Mouse (Mus musculus) spleen, adult 2 months (tissue): ENCODE results near the gene Selenof. TPM values are rescaled to one million over a fixed set of nuclear protein-coding genes. Genes with fewer than 3 reads are reported as not detected.

Source experiments
- DNase-seq, 2 experiments: peaks; one replicate each; pipeline versions ENCODE4 v3.0.0 to v3.0.0-alpha.2; 2012 to 2021; ENCODE audit warnings: low spot score in 2 of 2, low read depth in 1 of 2
- H3K27ac ChIP-seq: fragments of 200-500 bp; 2 replicates; pipeline ENCODE4 v1.5.1; 2012; ENCODE audit warnings: low read length, inconsistent platforms; ENCODE audit not compliant: insufficient read depth
- H3K27me3 ChIP-seq: fragments of 200-500 bp; 2 replicates; pipeline ENCODE4 v1.6.1; 2012; ENCODE audit warnings: mild to moderate bottlenecking, moderate library complexity, low read length, inconsistent platforms; ENCODE audit not compliant: control insufficient read depth, insufficient read depth
- H3K36me3 ChIP-seq: fragments of 200-500 bp; 2 replicates; pipeline ENCODE4 v1.6.1; 2012; ENCODE audit warnings: mild to moderate bottlenecking, low read length, inconsistent platforms; ENCODE audit not compliant: control insufficient read depth, insufficient read depth
- H3K4me1 ChIP-seq: fragments of 200-500 bp; 2 replicates; pipeline ENCODE4 v1.6.1; 2011; ENCODE audit warnings: inconsistent platforms; ENCODE audit not compliant: control insufficient read depth, insufficient read depth, insufficient read length
- H3K4me3 ChIP-seq: fragments of 200-500 bp; 2 replicates; pipeline ENCODE4 v1.5.1; 2011; ENCODE audit warnings: mild to moderate bottlenecking, inconsistent platforms; ENCODE audit not compliant: insufficient read depth, insufficient read length; ENCODE audit errors: extremely low read depth
- CTCF ChIP-seq: fragments of 200-500 bp; IDR thresholded peaks from 2 replicates; pipeline ENCODE4 v1.5.1; 2011; ENCODE audit warnings: mild to moderate bottlenecking, inconsistent platforms; ENCODE audit not compliant: insufficient read depth, insufficient read length, insufficient replicate concordance; ENCODE audit errors: extremely low read depth
- POLR2A ChIP-seq: fragments of 200-500 bp; IDR thresholded peaks from 2 replicates; pipeline ENCODE4 v1.6.1; 2011; ENCODE audit warnings: low read depth, low read length, inconsistent platforms
- WGBS: fragments of 180-500 bp; shearing (Covaris S2); methylation state at CpG from one replicate; pipeline ENCODE4 v1.1.7; 2018; 5-methylcytosine and 5-hydroxymethylcytosine counted together
- polyA plus RNA-seq: library from polyadenylated mRNA; depleted of rRNA; stranded (reverse); fragments of >200 nt; gene quantifications from 2 replicates; pipeline ENCODE4 v1.2.3, GENCODE M21; 2012

Gene Selenof
- polyA plus RNA-seq, 1 experiment: 115 TPM

DNA sequence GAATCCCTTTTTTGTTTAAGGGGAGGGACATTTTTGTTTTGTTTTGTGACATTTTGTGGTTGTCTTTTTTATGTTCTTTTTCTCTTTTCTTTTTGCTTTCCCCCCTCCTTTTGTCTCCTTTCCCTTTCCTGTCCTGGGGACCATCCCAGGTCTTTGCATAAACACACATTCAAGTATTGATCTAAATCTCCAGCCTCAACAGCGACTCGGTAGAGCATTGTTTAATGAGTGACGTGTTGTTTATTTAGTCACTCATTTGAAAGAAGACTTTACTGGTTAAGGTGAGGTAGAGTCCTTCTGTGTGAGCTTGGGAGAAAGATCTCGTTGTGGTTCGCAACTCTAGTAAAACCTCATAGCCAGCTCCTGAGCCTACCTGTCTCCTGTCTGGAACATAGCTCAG is 13.7 kb downstream of the Selenof start:
- no peak overlapping the region for H3K4me3 ChIP-seq
- no peak for TF ChIP-seq CTCF
- TF ChIP-seq POLR2A: no peak
- WGBS: 91% methylated on average over 5 of the region's 5 CpGs
- H3K36me3 ChIP-seq: peaks cover 7% of the 10 kb centered on the region
- no peak for DNase-seq
- peaks cover 5% of the 10 kb centered on the region; the same call in 1 of the 2 replicates for H3K4me1 ChIP-seq
- no peak overlapping the region for H3K27ac ChIP-seq
- no peaks in the 10 kb centered on the region for H3K27me3 ChIP-seq

- no peak overlapping the region for H3K4me3 ChIP-seq
- H3K27me3 ChIP-seq: no peaks in the 10 kb centered on the region
- 42% methylated on average over 6 of the region's 6 CpGs for WGBS
- TF ChIP-seq POLR2A (no peak), CTCF (no peak)
- peak overlapping the region; percentile 33; the same call in 1 of the 2 replicates for H3K27ac ChIP-seq
- H3K36me3 ChIP-seq: peaks cover 4% of the 10 kb centered on the region
- DNase-seq: no peak
- H3K4me1 ChIP-seq: peaks cover 5% of the 10 kb centered on the region; the same call in 1 of the 2 replicates
Measured at GRCm38 (mm10) chr3:144584789-144585553, 14.9 kb downstream of the Selenof start.

DNA sequence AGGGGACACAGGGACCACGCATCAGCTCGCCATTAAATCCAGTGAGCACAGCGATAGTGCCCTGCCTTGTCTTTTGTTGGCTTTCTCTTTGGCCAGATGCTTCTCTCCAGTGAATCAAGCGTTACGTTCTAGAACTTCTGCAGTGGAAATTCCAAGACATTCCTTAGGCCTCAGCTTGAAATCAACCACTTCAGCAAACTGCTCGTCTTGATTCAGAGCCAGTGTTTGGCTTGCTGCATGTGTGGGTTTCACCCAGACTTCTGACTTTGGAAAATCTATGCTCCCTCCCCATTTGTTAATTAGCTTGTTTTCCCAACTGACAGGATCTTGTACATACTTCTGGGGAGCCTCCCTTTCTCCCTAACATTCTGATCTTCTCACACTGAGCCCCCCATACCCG is 16.6 kb downstream of the Selenof start:
- no peak overlapping the region for H3K4me3 ChIP-seq
- peaks cover 6% of the 10 kb centered on the region; the same call in 1 of the 2 replicates for H3K4me1 ChIP-seq
- WGBS: 87% methylated on average over 7 of the region's 7 CpGs
- H3K36me3 ChIP-seq: peaks cover 8% of the 10 kb centered on the region
- no peak overlapping the region; the same call in 1 of the 2 replicates for H3K27ac ChIP-seq
- DNase-seq: no peak
- TF ChIP-seq CTCF: no peak
- TF ChIP-seq POLR2A: no peak
- H3K27me3 ChIP-seq: no peaks in the 10 kb centered on the region

DNA sequence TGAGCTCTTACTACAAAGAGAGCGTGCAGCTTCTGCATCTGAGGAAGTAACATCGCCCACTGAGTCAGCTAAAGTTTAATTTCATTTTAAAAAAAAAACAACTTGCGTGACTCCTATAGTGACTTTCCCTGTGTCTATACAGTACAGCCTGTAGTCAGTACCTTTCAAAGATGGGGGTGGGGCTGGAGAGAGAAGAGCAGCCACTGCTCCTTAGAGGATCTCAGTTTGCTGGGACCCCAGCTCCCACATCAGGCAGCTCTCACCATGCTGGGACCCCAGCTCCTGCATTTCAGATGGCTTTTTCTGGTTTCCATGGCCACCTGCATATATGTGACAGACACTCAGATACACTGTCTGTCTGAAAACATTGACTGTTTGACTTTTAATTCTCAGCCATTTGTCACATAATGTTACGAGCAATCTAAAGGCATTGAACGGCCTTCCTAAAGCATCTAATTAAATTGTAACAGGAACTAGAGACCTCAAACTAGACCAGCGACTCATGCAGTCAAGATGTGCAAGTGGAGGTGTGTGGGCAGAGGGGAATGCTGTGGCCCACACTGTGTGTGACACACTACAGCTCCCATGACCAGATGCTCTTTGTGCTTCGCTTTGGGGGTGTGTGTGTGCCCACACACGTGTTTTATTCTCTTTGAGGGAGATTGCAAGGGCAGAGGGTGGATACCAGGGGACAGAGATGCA is 19.2 kb downstream of the Selenof start:
- peaks cover 4% of the 10 kb centered on the region; the same call in 1 of the 2 replicates for H3K4me1 ChIP-seq
- H3K27me3 ChIP-seq: no peaks in the 10 kb centered on the region
- no peak for TF ChIP-seq CTCF
- no peak for TF ChIP-seq POLR2A
- WGBS: 84% methylated on average over 8 of the region's 8 CpGs
- DNase-seq: no peak
- H3K36me3 ChIP-seq: peaks cover 8% of the 10 kb centered on the region
- H3K4me3 ChIP-seq: no peak overlapping the region
- H3K27ac ChIP-seq: no peak overlapping the region

DNA sequence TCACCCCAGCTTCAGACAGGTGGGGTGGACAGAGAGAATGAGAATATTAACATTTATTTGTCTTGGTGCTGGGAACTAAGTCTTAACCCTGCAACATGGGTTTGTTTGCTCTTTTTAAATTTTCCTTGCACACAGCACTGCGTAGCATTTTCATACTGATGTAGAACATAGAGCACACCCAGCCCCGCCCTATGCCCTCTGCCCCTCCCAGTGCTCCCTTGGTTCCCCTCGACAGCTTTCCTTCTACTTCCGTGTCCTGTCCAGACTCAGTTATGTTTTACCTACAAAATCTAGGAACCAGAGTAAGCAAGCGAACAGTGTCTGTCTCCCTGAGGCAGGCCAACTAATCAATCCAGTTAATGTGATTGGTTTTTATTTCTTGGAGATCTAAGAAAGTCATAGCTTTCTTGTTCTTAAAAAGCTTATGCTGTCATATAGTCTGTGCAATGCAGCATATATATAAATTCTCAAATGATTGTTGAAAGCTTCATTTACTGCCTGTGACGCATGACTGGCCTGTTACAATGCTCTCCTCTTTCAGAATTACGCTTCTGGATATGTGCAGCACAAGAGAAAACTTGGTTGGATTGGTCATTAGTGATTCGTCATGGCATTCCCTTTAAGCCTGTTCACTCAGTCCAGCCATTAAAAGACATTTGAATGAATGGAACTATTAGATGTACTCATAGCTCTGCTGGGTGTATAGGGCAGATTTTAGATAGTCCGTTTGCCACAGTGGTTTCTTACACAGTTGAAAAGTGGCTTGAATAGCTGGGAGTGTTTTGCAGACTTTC is 23.1 kb downstream of the Selenof start:
- Histone ChIP-seq H3K4me3 (no peak overlapping the region), H3K27ac (no peak overlapping the region), H3K27me3 (no peaks in the 10 kb centered on the region), H3K36me3 (peaks cover 17% of the 10 kb centered on the region), H3K4me1 (0 out of 2 replicates have a peak, but pooled peaks cover 2% of the 10 kb centered on the region)
- 89% methylated on average over 9 of the region's 9 CpGs for WGBS
- TF ChIP-seq CTCF (no peak), POLR2A (no peak)
- DNase-seq: no peak

GRCm38 (mm10) chr3:144597121-144597520 is 27.0 kb downstream of the Selenof start:
- Histone ChIP-seq H3K27ac (no peak overlapping the region), H3K27me3 (no peaks in the 10 kb centered on the region), H3K4me3 (no peak overlapping the region), H3K36me3 (peaks cover 11% of the 10 kb centered on the region), H3K4me1 (no peaks in the 10 kb centered on the region)
- TF ChIP-seq CTCF (no peak), POLR2A (no peak)
- WGBS: 86% methylated on average over 4 of the region's 4 CpGs
- no peak for DNase-seq
